Mouse (Mus musculus): Measurements from ENCODE around the gene Znhit6. TPM values are rescaled to one million over a fixed set of nuclear protein-coding genes. Genes with fewer than 3 reads are reported as not detected.

Znhit6 gene
- polyA plus RNA-seq, 1 experiment = 2.5 TPM

- H3K36me3 ChIP-seq (ENCODE audit: control insufficient read depth, insufficient read depth, low read length) = no peaks in the 10 kb centered on the region
- no peaks in the 10 kb centered on the region for H3K4me1 ChIP-seq (replicated peaks; ENCODE audit: control insufficient read depth, insufficient read depth, low read length)
- H3K27ac ChIP-seq (ENCODE audit: control insufficient read depth, insufficient read depth, low read length) = no peak overlapping the region
- no peak for TF ChIP-seq CTCF (IDR thresholded peaks at IDR 0.05; ENCODE audit: borderline replicate concordance, control insufficient read depth, extremely low read depth, insufficient read depth, low read length, poor library complexity)
- no peak for TF ChIP-seq POLR2A (IDR thresholded peaks at IDR 0.05; ENCODE audit: control insufficient read depth, extremely low read depth, insufficient read depth, low read length, poor library complexity)
- 56% methylated on average over 2 of the region's 2 CpGs for WGBS
- no peak overlapping the region for H3K4me3 ChIP-seq (ENCODE audit: control insufficient read depth, insufficient read depth, low read length)
- peaks cover 14% of the 10 kb centered on the region; the same call in 1 of the 2 replicates for H3K27me3 ChIP-seq (ENCODE audit: control insufficient read depth, insufficient read depth, low read length)
- no peak for DNase-seq
Measured at GRCm38 (mm10) chr3:145646666-145647065, 70.7 kb downstream of the Znhit6 start.

- Histone ChIP-seq H3K27me3 (ENCODE audit: control insufficient read depth, insufficient read depth, low read length) (peaks cover 19% of the 10 kb centered on the region), H3K4me3 (ENCODE audit: control insufficient read depth, insufficient read depth, low read length) (no peak overlapping the region), H3K27ac (ENCODE audit: control insufficient read depth, insufficient read depth, low read length) (no peak overlapping the region), H3K4me1 (replicated peaks; ENCODE audit: control insufficient read depth, insufficient read depth, low read length) (no peaks in the 10 kb centered on the region), H3K36me3 (ENCODE audit: control insufficient read depth, insufficient read depth, low read length) (no peaks in the 10 kb centered on the region)
- no peak for TF ChIP-seq POLR2A (IDR thresholded peaks at IDR 0.05; ENCODE audit: control insufficient read depth, extremely low read depth, insufficient read depth, low read length, poor library complexity)
- TF ChIP-seq CTCF (IDR thresholded peaks at IDR 0.05; ENCODE audit: borderline replicate concordance, control insufficient read depth, extremely low read depth, insufficient read depth, low read length, poor library complexity) = no peak
- 96% methylated on average over 18 of the region's 18 CpGs for WGBS
- no peak for DNase-seq
Measured at GRCm38 (mm10) chr3:145647416-145647815, 71.4 kb downstream of the Znhit6 start.

GRCm38 (mm10) chr3:145648097-145648931, 72.3 kb downstream of the Znhit6 start:
- H3K36me3 ChIP-seq (ENCODE audit: control insufficient read depth, insufficient read depth, low read length) = no peaks in the 10 kb centered on the region
- no peaks in the 10 kb centered on the region for H3K4me1 ChIP-seq (replicated peaks; ENCODE audit: control insufficient read depth, insufficient read depth, low read length)
- H3K4me3 ChIP-seq (ENCODE audit: control insufficient read depth, insufficient read depth, low read length) = no peak overlapping the region
- no peak for DNase-seq
- H3K27ac ChIP-seq (ENCODE audit: control insufficient read depth, insufficient read depth, low read length) = no peak overlapping the region
- 23% methylated on average over 26 of the region's 26 CpGs for WGBS
- H3K27me3 ChIP-seq (ENCODE audit: control insufficient read depth, insufficient read depth, low read length) = peaks cover 20% of the 10 kb centered on the region
- TF ChIP-seq CTCF (IDR thresholded peaks at IDR 0.05; ENCODE audit: borderline replicate concordance, control insufficient read depth, extremely low read depth, insufficient read depth, low read length, poor library complexity) = no peak
- no peak for TF ChIP-seq POLR2A (IDR thresholded peaks at IDR 0.05; ENCODE audit: control insufficient read depth, extremely low read depth, insufficient read depth, low read length, poor library complexity)

- Histone ChIP-seq H3K27ac (ENCODE audit: control insufficient read depth, insufficient read depth, low read length) (no peak overlapping the region), H3K4me1 (replicated peaks; ENCODE audit: control insufficient read depth, insufficient read depth, low read length) (no peaks in the 10 kb centered on the region), H3K4me3 (ENCODE audit: control insufficient read depth, insufficient read depth, low read length) (peak overlapping the region; percentile 31), H3K27me3 (ENCODE audit: control insufficient read depth, insufficient read depth, low read length) (peaks cover 22% of the 10 kb centered on the region), H3K36me3 (ENCODE audit: control insufficient read depth, insufficient read depth, low read length) (no peaks in the 10 kb centered on the region)
- no peak for DNase-seq
- 3% methylated on average over 49 of the region's 49 CpGs for WGBS
- TF ChIP-seq CTCF (IDR thresholded peaks at IDR 0.05; ENCODE audit: borderline replicate concordance, control insufficient read depth, extremely low read depth, insufficient read depth, low read length, poor library complexity) (no peak), POLR2A (IDR thresholded peaks at IDR 0.05; ENCODE audit: control insufficient read depth, extremely low read depth, insufficient read depth, low read length, poor library complexity) (no peak)
Measured at GRCm38 (mm10) chr3:145648991-145649851, 73.2 kb downstream of the Znhit6 start.

- H3K27ac ChIP-seq (ENCODE audit: control insufficient read depth, insufficient read depth, low read length) = no peak within 1 kb of the TSS
- DNase-seq = no peak
- TF ChIP-seq CTCF (IDR thresholded peaks at IDR 0.05; ENCODE audit: borderline replicate concordance, control insufficient read depth, extremely low read depth, insufficient read depth, low read length, poor library complexity) (no peak), POLR2A (IDR thresholded peaks at IDR 0.05; ENCODE audit: control insufficient read depth, extremely low read depth, insufficient read depth, low read length, poor library complexity) (no peak)
- 1% methylated on average over 29 of the region's 29 CpGs for WGBS
- H3K4me1 ChIP-seq (replicated peaks; ENCODE audit: control insufficient read depth, insufficient read depth, low read length) = no peaks in the 10 kb centered on the region
- peaks cover 22% of the 10 kb centered on the region for H3K27me3 ChIP-seq (ENCODE audit: control insufficient read depth, insufficient read depth, low read length)
- H3K4me3 ChIP-seq (ENCODE audit: control insufficient read depth, insufficient read depth, low read length) = peak within 1 kb of the TSS; percentile 31
- H3K36me3 ChIP-seq (ENCODE audit: control insufficient read depth, insufficient read depth, low read length) = no peaks in the 10 kb centered on the region
Measured at GRCm38 (mm10) chr3:145649852-145650202, 73.8 kb downstream of the Znhit6 start, which contains the start of gene Ccn1. Gene Ccn1, minus strand, starts transcription at chr3:145649981.

- peaks cover 22% of the 10 kb centered on the region for H3K27me3 ChIP-seq (ENCODE audit: control insufficient read depth, insufficient read depth, low read length)
- TF ChIP-seq POLR2A (IDR thresholded peaks at IDR 0.05; ENCODE audit: control insufficient read depth, extremely low read depth, insufficient read depth, low read length, poor library complexity) (no peak), CTCF (IDR thresholded peaks at IDR 0.05; ENCODE audit: borderline replicate concordance, control insufficient read depth, extremely low read depth, insufficient read depth, low read length, poor library complexity) (no peak)
- H3K36me3 ChIP-seq (ENCODE audit: control insufficient read depth, insufficient read depth, low read length) = no peaks in the 10 kb centered on the region
- no peak overlapping the region; the same call in 1 of the 2 replicates for H3K4me3 ChIP-seq (ENCODE audit: control insufficient read depth, insufficient read depth, low read length)
- DNase-seq = no peak
- no peak overlapping the region for H3K27ac ChIP-seq (ENCODE audit: control insufficient read depth, insufficient read depth, low read length)
- WGBS = 6% methylated on average over 18 of the region's 18 CpGs
- H3K4me1 ChIP-seq (replicated peaks; ENCODE audit: control insufficient read depth, insufficient read depth, low read length) = no peaks in the 10 kb centered on the region
Measured at GRCm38 (mm10) chr3:145650298-145651011, 74.5 kb downstream of the Znhit6 start.
